Comparison of ENCODE assay signal across 10 mouse cellular contexts in the genomic region with DNA sequence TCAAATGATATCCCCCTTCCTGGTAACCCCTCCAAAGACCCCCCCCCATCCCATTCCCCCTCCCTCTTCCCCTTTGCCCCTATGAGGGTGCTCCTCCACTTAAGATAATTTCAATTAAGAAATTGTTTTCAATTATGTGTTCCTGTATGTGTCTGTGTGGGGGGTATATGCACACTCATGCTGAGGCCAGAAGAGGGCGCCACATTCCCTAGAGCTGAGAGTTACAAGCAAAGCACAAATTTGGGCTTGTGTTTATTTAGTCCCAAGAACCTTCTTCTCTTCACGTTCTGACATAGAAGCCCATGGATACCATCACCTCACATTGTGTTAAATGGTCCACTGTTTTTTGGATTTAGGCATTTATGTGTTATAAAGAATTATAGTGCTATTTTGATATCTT. TPM values are rescaled to one million over a fixed set of nuclear protein-coding genes. Genes with fewer than 3 reads are reported as not detected.
DNase-seq lines count a peak whose midpoint lies in the region; ATAC-seq and TF ChIP-seq lines count a peak whose summit lies in the region.
"Had no signal": no experiment of that assay in that cellular context is flagged by ENCODE, and none has a peak within 500 bp of the region (broad histone marks: within the 10 kb centered on the region; RNA-seq: fewer than 3 reads in every experiment).

No protein-coding gene starts in this region.

- peak; percentile 41 to 72 for DNase-seq in cerebellum, postnatal 14 days
- DNase-seq in cerebellum, adult 18-20 months: no peak
- peak; percentile 31 for DNase-seq in liver, adult 2 months (ENCODE audit: extremely low read depth, low read depth, low spot score)
- DNase-seq in c-Kit-positive CD71-negative TER-119-negative erythroid progenitor cells, embryonic 14.5 days (ENCODE audit: low read depth): peak; percentile 50
- DNase-seq in limb, embryonic 10.5 days (ENCODE audit: low spot score): no peak
- no peak for DNase-seq in MN1 (ENCODE audit: low spot score)

- TF ChIP-seq CTCF in liver, adult 2 months (IDR thresholded peaks at IDR 0.05; ENCODE audit: low read depth, low read length): peak; percentile 49; the same call in 1 of the 2 replicates
- peak; percentile 26; the same call in 1 of the 2 replicates for TF ChIP-seq CTCF in small intestine, adult 2 months (IDR thresholded peaks at IDR 0.05; ENCODE audit: extremely low read depth, insufficient read length, insufficient replicate concordance, low read depth, low read length)

- H3K4me2 ChIP-seq in liver, embryonic 12.5 days: no peak overlapping the region
- H3K4me2 ChIP-seq: heart, embryonic 13.5 days; stomach, embryonic 15.5 days had no signal

- H3K79me2 ChIP-seq in liver, adult 2 months (ENCODE audit: control insufficient read depth, insufficient read depth, low read length): no peaks in the 10 kb centered on the region

- H3K4me1 ChIP-seq in liver, adult 2 months (ENCODE audit: control insufficient read depth, insufficient read depth, low read length): peaks cover 5% of the 10 kb centered on the region; the same call in 1 of the 2 replicates
- peaks cover 4% of the 10 kb centered on the region; the same call in 1 of the 2 replicates for H3K4me1 ChIP-seq in liver, embryonic 12.5 days
- H3K4me1 ChIP-seq in small intestine, adult 2 months (ENCODE audit: control insufficient read depth, insufficient read depth, insufficient read length, low read length): no peaks in the 10 kb centered on the region
- H3K4me1 ChIP-seq in limb, embryonic 10.5 days: peaks cover 9% of the 10 kb centered on the region
- H3K4me1 ChIP-seq: stomach, embryonic 15.5 days had no signal

- H3K4me3 ChIP-seq in liver, adult 2 months (ENCODE audit: insufficient read depth, low read depth, low read length): no peak overlapping the region
- H3K4me3 ChIP-seq in liver, embryonic 12.5 days: no peak overlapping the region
- no peak overlapping the region for H3K4me3 ChIP-seq in small intestine, adult 2 months (ENCODE audit: low read depth, low read length)
- no peak overlapping the region for H3K4me3 ChIP-seq in limb, embryonic 10.5 days
- H3K4me3 ChIP-seq: heart, embryonic 13.5 days; stomach, embryonic 15.5 days had no signal

- H3K9me3 ChIP-seq in liver, embryonic 12.5 days (replicated peaks): no peaks in the 10 kb centered on the region
- H3K9me3 ChIP-seq in limb, embryonic 10.5 days (replicated peaks): no peaks in the 10 kb centered on the region
- H3K9me3 ChIP-seq: heart, embryonic 13.5 days; stomach, embryonic 15.5 days had no signal

- ATAC-seq in liver, embryonic 12.5 days: no peak

- no peaks in the 10 kb centered on the region for H3K36me3 ChIP-seq in liver, adult 2 months (ENCODE audit: control insufficient read depth, insufficient read depth, low read length)
- no peaks in the 10 kb centered on the region for H3K36me3 ChIP-seq in liver, embryonic 12.5 days
- H3K36me3 ChIP-seq in small intestine, adult 2 months (ENCODE audit: control insufficient read depth, insufficient read depth, low read length): no peaks in the 10 kb centered on the region
- no peaks in the 10 kb centered on the region for H3K36me3 ChIP-seq in limb, embryonic 10.5 days
- H3K36me3 ChIP-seq: heart, embryonic 13.5 days; stomach, embryonic 15.5 days had no signal

- H3K27ac ChIP-seq in liver, adult 2 months (replicated peaks; ENCODE audit: insufficient read depth, low read depth, low read length): no peak overlapping the region
- H3K27ac ChIP-seq in liver, embryonic 12.5 days: no peak overlapping the region
- H3K27ac ChIP-seq in small intestine, adult 2 months (ENCODE audit: insufficient read depth, low read depth, low read length): no peak overlapping the region
- no peak overlapping the region for H3K27ac ChIP-seq in limb, embryonic 10.5 days
- H3K27ac ChIP-seq: heart, embryonic 13.5 days; stomach, embryonic 15.5 days had no signal

- no peak overlapping the region for H3K9ac ChIP-seq in liver, adult 2 months (ENCODE audit: low read depth, low read length)
- no peak overlapping the region for H3K9ac ChIP-seq in liver, embryonic 12.5 days
- H3K9ac ChIP-seq: heart, embryonic 13.5 days; stomach, embryonic 15.5 days had no signal

- TF ChIP-seq POLR2A in liver, adult 2 months (IDR thresholded peaks at IDR 0.05; ENCODE audit: extremely low read depth, insufficient read depth, low read length): no peak
- no peak for TF ChIP-seq POLR2A in small intestine, adult 2 months (IDR thresholded peaks at IDR 0.05; ENCODE audit: low read depth, low read length)

- no peaks in the 10 kb centered on the region for H3K27me3 ChIP-seq in liver, adult 2 months (ENCODE audit: control insufficient read depth, insufficient read depth, low read length)
- H3K27me3 ChIP-seq in liver, embryonic 12.5 days (replicated peaks): no peaks in the 10 kb centered on the region
- no peaks in the 10 kb centered on the region for H3K27me3 ChIP-seq in small intestine, adult 2 months (ENCODE audit: control insufficient read depth, insufficient read depth, low read length)
- H3K27me3 ChIP-seq in limb, embryonic 10.5 days (ENCODE audit: low read depth, poor library complexity, severe bottlenecking): no peaks in the 10 kb centered on the region
- H3K27me3 ChIP-seq: heart, embryonic 13.5 days; stomach, embryonic 15.5 days had no signal

- WGBS in liver, adult 2 months: 74% methylated on average over 2 of the region's 2 CpGs
- 46% methylated on average over 2 of the region's 2 CpGs for WGBS in liver, embryonic 12.5 days (ENCODE audit: insufficient replicate concordance)
- 72% methylated on average over 2 of the region's 2 CpGs for whole genome bisulfite sequencing in small intestine, adult 2 months
- WGBS in limb, embryonic 10.5 days: 79% methylated on average over 2 of the region's 2 CpGs

RNA-seq across cellular contexts. Expression of a gene that starts 32.2 kb away (rescaled TPM):
- 32.9 and 37.0 TPM in 2 replicates for total RNA-seq in liver, adult 2 months (2014; rRNA removed)
- polyA plus RNA-seq in liver, adult 2 months (2012; rRNA removed): 31.3 and 36.4 TPM in 2 replicates
- polyA plus RNA-seq in liver, embryonic 12.5 days (2016; fragmentation: Nextera tagmentation; extraction: Ambion mirVana): 157 TPM in 2 replicates
- 29.5 and 48.2 TPM in 2 replicates for polyA plus RNA-seq in small intestine, adult 2 months (2012; rRNA removed)
- 328 and 383 TPM in 2 replicates for polyA plus RNA-seq in limb, embryonic 10.5 days (2016; fragmentation: Nextera tagmentation; extraction: Ambion mirVana)

RNA-seq across cellular contexts. Expression of a gene that starts 50.4 kb away (rescaled TPM):
- total RNA-seq in liver, adult 2 months (2014; rRNA removed): 37.3 and 56.5 TPM in 2 replicates
- polyA plus RNA-seq in liver, adult 2 months (2012; rRNA removed): 6.7 and 12.2 TPM in 2 replicates
- polyA plus RNA-seq in liver, embryonic 12.5 days (2016; fragmentation: Nextera tagmentation; extraction: Ambion mirVana): 91.1 and 98.9 TPM in 2 replicates
- polyA plus RNA-seq in small intestine, adult 2 months (2012; rRNA removed): 2.4 and 8.5 TPM in 2 replicates
- 177 and 208 TPM in 2 replicates for polyA plus RNA-seq in limb, embryonic 10.5 days (2016; fragmentation: Nextera tagmentation; extraction: Ambion mirVana)

Comparison
In these comparisons a context has a peak if more than half of its experiments do, and no peak if none do; other contexts are left out.
1. DNase-seq: peak in cerebellum, postnatal 14 days (2 of 2), liver, adult 2 months (single experiment) and c-Kit-positive CD71-negative TER-119-negative erythroid progenitor cells, embryonic 14.5 days (single experiment); none in cerebellum, adult 18-20 months (0 of 2), limb, embryonic 10.5 days (single experiment) and MN1 (single experiment).